10 mouse cellular contexts compared by ENCODE assay signal in genomic region chr3:84219166-84219710, GRCm38 (mm10). TPM values are rescaled to one million over a fixed set of nuclear protein-coding genes. Genes with fewer than 3 reads are reported as not detected.
DNase-seq lines count a peak whose midpoint lies in the region; ATAC-seq lines count a peak whose summit lies in the region.
"Had no signal": no experiment of that assay in that cellular context is flagged by ENCODE, and none has a peak within 500 bp of the region (broad histone marks: within the 10 kb centered on the region; RNA-seq: fewer than 3 reads in every experiment).

No protein-coding gene starts in this region.

- H3K4me2 ChIP-seq in forebrain, embryonic 14.5 days (ENCODE audit: low read length): peak overlapping the region; percentile 60
- H3K4me2 ChIP-seq in midbrain, embryonic 14.5 days (ENCODE audit: low read length): peak overlapping the region; percentile 77
- H3K4me2 ChIP-seq in liver, embryonic 12.5 days: no peak overlapping the region
- H3K4me2 ChIP-seq in heart, embryonic 11.5 days: no peak overlapping the region

- H3K9ac ChIP-seq in forebrain, embryonic 14.5 days (ENCODE audit: low read length): peak overlapping the region; percentile 66
- peak overlapping the region; percentile 64 for H3K9ac ChIP-seq in midbrain, embryonic 14.5 days (replicated peaks; ENCODE audit: low read length)
- H3K9ac ChIP-seq in liver, embryonic 12.5 days: no peak overlapping the region
- H3K9ac ChIP-seq in heart, embryonic 11.5 days (ENCODE audit: low read depth, low read length): no peak overlapping the region
- H3K9ac ChIP-seq: liver, postnatal 0 days had no signal

- H3K4me1 ChIP-seq in forebrain, embryonic 14.5 days (ENCODE audit: control insufficient read depth, insufficient read depth, low read length): peaks cover 65% of the 10 kb centered on the region
- H3K4me1 ChIP-seq in midbrain, embryonic 14.5 days (ENCODE audit: control insufficient read depth, insufficient read depth, low read length): peaks cover 61% of the 10 kb centered on the region
- peaks cover 4% of the 10 kb centered on the region; the same call in 1 of the 2 replicates for H3K4me1 ChIP-seq in liver, embryonic 12.5 days
- no peaks in the 10 kb centered on the region for H3K4me1 ChIP-seq in heart, embryonic 11.5 days (ENCODE audit: control insufficient read depth, insufficient read depth, low read length)

- peak overlapping the region; percentile 47 for H3K4me3 ChIP-seq in forebrain, embryonic 14.5 days (ENCODE audit: low read depth, low read length)
- H3K4me3 ChIP-seq in midbrain, embryonic 14.5 days (replicated peaks; ENCODE audit: low read depth, low read length): peak overlapping the region; percentile 44
- no peak overlapping the region for H3K4me3 ChIP-seq in liver, embryonic 12.5 days
- no peak overlapping the region for H3K4me3 ChIP-seq in heart, embryonic 11.5 days (ENCODE audit: low read depth, low read length)

- peak overlapping the region; percentile 84; the same call in 1 of the 2 replicates for H3K27ac ChIP-seq in forebrain, embryonic 14.5 days (ENCODE audit: low read depth, low read length)
- H3K27ac ChIP-seq in midbrain, embryonic 14.5 days (replicated peaks; ENCODE audit: low read depth, low read length): peak overlapping the region; percentile 92
- H3K27ac ChIP-seq in liver, embryonic 12.5 days: no peak overlapping the region
- no peak overlapping the region for H3K27ac ChIP-seq in heart, embryonic 11.5 days (ENCODE audit: low read depth, low read length)

- no peak for ATAC-seq in forebrain, embryonic 14.5 days
- ATAC-seq in midbrain, embryonic 14.5 days (ENCODE audit: low FRiP score, low TSS enrichment): no peak
- ATAC-seq in liver, embryonic 12.5 days: no peak
- no peak for ATAC-seq in heart, embryonic 11.5 days (replicated peaks; ENCODE audit: insufficient number of reproducible peaks, low FRiP score, low TSS enrichment)
- ATAC-seq: intestine, embryonic 16.5 days; liver, postnatal 0 days had no signal

- no peaks in the 10 kb centered on the region for H3K9me3 ChIP-seq in forebrain, embryonic 14.5 days (replicated peaks; ENCODE audit: control insufficient read depth, low read length)
- no peaks in the 10 kb centered on the region for H3K9me3 ChIP-seq in midbrain, embryonic 14.5 days (ENCODE audit: control insufficient read depth, low read length)
- no peaks in the 10 kb centered on the region for H3K9me3 ChIP-seq in liver, embryonic 12.5 days (replicated peaks)
- H3K9me3 ChIP-seq in heart, embryonic 11.5 days (replicated peaks; ENCODE audit: control insufficient read depth, low read length): no peaks in the 10 kb centered on the region

- no peaks in the 10 kb centered on the region for H3K27me3 ChIP-seq in forebrain, embryonic 14.5 days (replicated peaks; ENCODE audit: control insufficient read depth, insufficient read depth, low read length)
- H3K27me3 ChIP-seq in midbrain, embryonic 14.5 days (ENCODE audit: control insufficient read depth, insufficient read depth, low read length): no peaks in the 10 kb centered on the region
- peaks cover 46% of the 10 kb centered on the region for H3K27me3 ChIP-seq in liver, embryonic 12.5 days (replicated peaks)
- 0 out of 2 replicates have a peak, but pooled peaks cover 3% of the 10 kb centered on the region for H3K27me3 ChIP-seq in heart, embryonic 11.5 days (ENCODE audit: control insufficient read depth, insufficient read depth, low read length)

- H3K36me3 ChIP-seq in forebrain, embryonic 14.5 days (ENCODE audit: control insufficient read depth, insufficient read depth, low read length): no peaks in the 10 kb centered on the region
- H3K36me3 ChIP-seq in midbrain, embryonic 14.5 days (ENCODE audit: control insufficient read depth, insufficient read depth, low read length): no peaks in the 10 kb centered on the region
- H3K36me3 ChIP-seq in liver, embryonic 12.5 days: no peaks in the 10 kb centered on the region
- no peaks in the 10 kb centered on the region for H3K36me3 ChIP-seq in heart, embryonic 11.5 days (ENCODE audit: control insufficient read depth, insufficient read depth, low read length)

- 7% methylated on average over 2 of the region's 2 CpGs for WGBS in forebrain, embryonic 14.5 days
- WGBS in midbrain, embryonic 14.5 days: 4% methylated on average over 2 of the region's 2 CpGs
- 13% methylated on average over 2 of the region's 2 CpGs for WGBS in liver, embryonic 12.5 days (ENCODE audit: insufficient replicate concordance)
- 37% methylated on average over 2 of the region's 2 CpGs for WGBS in heart, embryonic 11.5 days (ENCODE audit: insufficient replicate concordance)

- DNase-seq in cerebellum, postnatal 25 days: peak; percentile 22 to 42
- DNase-seq in cerebellum, adult 9-11 months: no peak
- DNase-seq in B cell, adult 2 months: peak; percentile 17 to 21
- no peak for DNase-seq in forebrain, embryonic 14.5 days (ENCODE audit: low spot score)
- DNase-seq in midbrain, embryonic 14.5 days: peak; percentile 50
- no peak for DNase-seq in layer of hippocampus, postnatal 14 days (ENCODE audit: low spot score in 2 of 2)
- DNase-seq: liver, postnatal 0 days had no signal

RNA-seq across cellular contexts. Expression of gene Gm6525, which starts 45.3 kb away (rescaled TPM):
- 0.87 and 0.97 TPM in 2 replicates for polyA plus RNA-seq in forebrain, embryonic 14.5 days (2014; fragmentation: Nextera tagmentation; extraction: Ambion mirVana)
- 3.1 and 3.2 TPM in 2 replicates for polyA plus RNA-seq in midbrain, embryonic 14.5 days (2014; fragmentation: Nextera tagmentation; extraction: Ambion mirVana)
- polyA plus RNA-seq in liver, embryonic 12.5 days (2016; fragmentation: Nextera tagmentation; extraction: Ambion mirVana): 0.30 TPM in 1 of 2 replicates, not detected in the other
- 0.30 TPM in 1 of 2 replicates, not detected in the other for polyA plus RNA-seq in heart, embryonic 11.5 days (2014; fragmentation: Nextera tagmentation; extraction: Ambion mirVana)
- not detected for total RNA-seq in layer of hippocampus, postnatal 14 days (2021)

Comparison
In these comparisons a context has a peak if more than half of its experiments do, and no peak if none do; other contexts are left out.
1. DNase-seq: peak in cerebellum, postnatal 25 days (2 of 2), B cell, adult 2 months (2 of 2) and midbrain, embryonic 14.5 days (single experiment); none in cerebellum, adult 9-11 months (single experiment), forebrain, embryonic 14.5 days (single experiment) and layer of hippocampus, postnatal 14 days (0 of 2).
2. H3K27ac ChIP-seq: peak in forebrain, embryonic 14.5 days (single experiment) and midbrain, embryonic 14.5 days (single experiment); none in liver, embryonic 12.5 days (single experiment) and heart, embryonic 11.5 days (single experiment).
3. H3K4me2 ChIP-seq: peak in forebrain, embryonic 14.5 days (single experiment) and midbrain, embryonic 14.5 days (single experiment); none in liver, embryonic 12.5 days (single experiment) and heart, embryonic 11.5 days (single experiment).
4. H3K4me3 ChIP-seq: peak in forebrain, embryonic 14.5 days (single experiment) and midbrain, embryonic 14.5 days (single experiment); none in liver, embryonic 12.5 days (single experiment) and heart, embryonic 11.5 days (single experiment).
5. H3K9ac ChIP-seq: peak in forebrain, embryonic 14.5 days (single experiment) and midbrain, embryonic 14.5 days (single experiment); none in liver, embryonic 12.5 days (single experiment) and heart, embryonic 11.5 days (single experiment).